Mouse (Mus musculus) heart, adult 2 months (tissue): ENCODE data around the gene Soat2. TPM values are rescaled to one million over a fixed set of nuclear protein-coding genes. Genes with fewer than 3 reads are reported as not detected.

Experiments used
- DNase-seq, 2 experiments: peaks; one replicate each; pipeline ENCODE4 v3.0.0; 2021
- H3K27ac ChIP-seq: fragments of 200-600 bp; 2 replicates; pipeline ENCODE4 v1.8.1; 2022
- H3K27me3 ChIP-seq: fragments of 200-500 bp; 2 replicates; pipeline ENCODE4 v1.6.1; 2012; ENCODE audit warnings: mild to moderate bottlenecking, low read length, inconsistent platforms, mixed read lengths; ENCODE audit not compliant: control insufficient read depth, insufficient read depth
- H3K36me3 ChIP-seq: fragments of 200-500 bp; 2 replicates; pipeline ENCODE4 v1.6.1; 2012; ENCODE audit warnings: low read length, inconsistent platforms; ENCODE audit not compliant: control insufficient read depth, insufficient read depth
- H3K4me1 ChIP-seq: fragments of 200-500 bp; 2 replicates; pipeline ENCODE4 v1.6.1; 2011; ENCODE audit warnings: low read length; ENCODE audit not compliant: control insufficient read depth, insufficient read depth
- H3K4me3 ChIP-seq: fragments of 200-600 bp; 2 replicates; pipeline ENCODE4 v1.8.1; 2022
- H3K79me2 ChIP-seq: fragments of 200-500 bp; replicated peaks from 2 replicates; pipeline ENCODE4 v1.6.1; 2012; ENCODE audit warnings: mild to moderate bottlenecking, inconsistent platforms, low read length, moderate library complexity, mixed read lengths; ENCODE audit not compliant: control insufficient read depth, insufficient read depth
- H3K9ac ChIP-seq: fragments of 200-500 bp; 2 replicates; pipeline ENCODE4 v1.6.1; 2012; ENCODE audit warnings: low read depth, mild to moderate bottlenecking, control low read depth, inconsistent platforms, low read length, mixed read lengths
- CTCF ChIP-seq: fragments of 200-600 bp; IDR thresholded peaks from 2 replicates; pipeline ENCODE4 v1.8.1; 2022; ENCODE audit warnings: antibody characterized with exemption, mild to moderate bottlenecking, moderate library complexity
- EP300 ChIP-seq: fragments of 200-500 bp; IDR thresholded peaks from 2 replicates; pipeline ENCODE4 v1.6.1; 2011; ENCODE audit warnings: low read depth, low read length, control low read depth; ENCODE audit not compliant: insufficient read depth
- POLR2A ChIP-seq: fragments of 200-500 bp; IDR thresholded peaks from 2 replicates; pipeline ENCODE4 v1.6.1; 2011; ENCODE audit warnings: mild to moderate bottlenecking, low read depth, low read length, control low read depth; ENCODE audit not compliant: insufficient read depth
- WGBS: fragments of 180-500 bp; shearing (Covaris S2); methylation state at CpG from one replicate; pipeline ENCODE4 v1.1.7; 2018; 5-methylcytosine and 5-hydroxymethylcytosine counted together
- intact Hi-C: fragments of 180-260 bp; cut with DNase I; formaldehyde crosslinking; loops from one replicate; pipeline ENCODE4 v1.15.1; 2025
- polyA plus RNA-seq: library from polyadenylated mRNA; depleted of rRNA; stranded (reverse); fragments of >200 nt; gene quantifications from 2 replicates; pipeline ENCODE4 v1.2.3, GENCODE M21; 2012
- total RNA-seq, 2 experiments: library from RNA; stranded (reverse); gene quantifications; 2 replicates each; pipeline ENCODE4 v1.2.3; 2021

Soat2 gene
- total and polyA plus RNA-seq, 3 experiments: 0.09 to 0.16 TPM; not detected in 1

DNA sequence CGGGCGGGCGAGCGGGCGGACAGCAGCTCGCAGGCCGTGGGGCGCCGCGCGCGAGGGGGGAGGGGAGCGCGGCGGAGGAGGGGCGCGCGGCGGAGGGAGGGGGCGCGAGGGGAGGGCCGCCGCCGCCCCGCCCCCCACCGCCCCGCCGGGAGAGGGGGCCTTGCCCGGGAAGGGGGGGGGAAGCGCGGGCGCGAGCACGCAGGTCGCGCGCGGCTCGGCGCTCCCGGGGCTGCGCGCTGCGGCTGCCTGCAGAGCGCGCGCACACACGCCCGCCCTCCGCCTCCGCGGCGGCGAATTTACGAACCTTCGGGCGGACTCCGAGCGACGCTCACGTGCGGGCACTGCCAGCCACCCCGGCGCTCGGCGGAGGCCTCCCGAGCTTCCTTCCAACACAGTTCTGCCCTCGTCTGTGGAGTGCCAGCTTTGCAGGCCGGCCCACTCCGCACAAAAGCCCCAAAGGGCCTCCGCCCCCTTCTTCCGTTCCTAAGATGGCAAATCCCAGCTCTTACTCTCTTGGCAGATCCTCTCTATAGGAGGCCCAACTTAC is 53.6 kb downstream of the Soat2 start:
- Histone ChIP-seq H3K27ac (peak overlapping the region; percentile 82), H3K79me2 (peaks cover 3% of the 10 kb centered on the region; the same call in 1 of the 2 replicates), H3K36me3 (peaks cover 21% of the 10 kb centered on the region), H3K27me3 (no peaks in the 10 kb centered on the region), H3K4me3 (peak overlapping the region; percentile 73), H3K4me1 (peaks cover 9% of the 10 kb centered on the region), H3K9ac (peak overlapping the region; percentile 99)
- DNase-seq: peak; percentile 85 to 86
- TF ChIP-seq CTCF (no peak), POLR2A (no peak), EP300 (no peak)
- WGBS: under 1% methylated on average over 29 of the region's 72 CpGs
- intact Hi-C loops: loop anchor here (2.0 kb wide), 2 partner anchors 25 to 43 kb away; no protein-coding TSS in a partner anchor

DNA sequence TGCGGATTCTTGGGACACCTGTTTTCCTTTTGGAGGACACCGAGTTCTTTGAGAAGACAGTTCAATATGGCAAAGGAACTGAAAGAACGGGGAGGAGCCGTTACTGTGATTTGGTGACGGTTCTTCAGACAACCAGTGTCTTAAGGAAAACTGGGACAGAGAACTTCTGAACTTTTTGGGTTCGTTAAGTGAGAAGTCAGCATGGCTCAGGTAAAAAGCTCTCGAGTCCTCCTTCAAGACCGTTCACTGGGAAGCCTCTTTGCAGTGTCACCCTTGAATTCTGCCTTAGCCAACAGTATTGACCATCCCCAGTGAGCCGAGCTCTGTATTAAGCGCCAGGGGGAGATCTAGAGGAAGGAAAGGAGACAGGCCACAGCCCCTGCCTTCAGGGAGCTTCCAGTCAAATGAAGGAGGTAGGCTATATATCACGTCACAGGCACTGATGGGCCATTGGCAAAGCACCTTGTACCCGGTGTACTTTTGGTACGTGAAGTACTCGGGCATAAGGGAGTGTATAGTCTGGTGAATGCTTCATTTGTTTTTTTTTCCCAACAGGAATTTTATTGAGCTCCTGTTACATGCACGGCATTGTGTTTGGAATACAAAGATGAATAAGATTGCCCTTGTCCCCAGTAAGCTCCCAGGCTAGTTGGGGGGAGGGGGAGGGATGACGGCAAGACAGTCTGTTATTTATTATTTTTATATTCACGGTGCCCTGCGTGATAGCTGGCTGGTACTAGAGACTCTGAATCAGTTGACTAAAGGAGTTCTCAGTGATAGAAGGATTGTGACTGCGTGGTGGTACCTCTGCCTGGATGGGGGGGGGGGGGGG is 54.6 kb downstream of the Soat2 start, which contains the start of gene Csad:
Gene Csad, minus strand, starts transcription at position 51 of the 832 bp plus-strand sequence.
- intact Hi-C loops: loop anchor here (2.0 kb wide), 2 partner anchors 26 to 42 kb away; no protein-coding TSS in a partner anchor
- H3K4me1 ChIP-seq: peaks cover 9% of the 10 kb centered on the region
- H3K9ac ChIP-seq: peak within 1 kb of the TSS; percentile 99
- peaks cover 3% of the 10 kb centered on the region; the same call in 1 of the 2 replicates for H3K79me2 ChIP-seq
- no peak for DNase-seq
- no peaks in the 10 kb centered on the region for H3K27me3 ChIP-seq
- peak within 1 kb of the TSS; percentile 82 for H3K27ac ChIP-seq
- WGBS: 50% methylated on average over 19 of the region's 19 CpGs
- H3K4me3 ChIP-seq: peak within 1 kb of the TSS; percentile 73
- TF ChIP-seq POLR2A (no peak), EP300 (no peak)
- H3K36me3 ChIP-seq: peaks cover 21% of the 10 kb centered on the region

DNA sequence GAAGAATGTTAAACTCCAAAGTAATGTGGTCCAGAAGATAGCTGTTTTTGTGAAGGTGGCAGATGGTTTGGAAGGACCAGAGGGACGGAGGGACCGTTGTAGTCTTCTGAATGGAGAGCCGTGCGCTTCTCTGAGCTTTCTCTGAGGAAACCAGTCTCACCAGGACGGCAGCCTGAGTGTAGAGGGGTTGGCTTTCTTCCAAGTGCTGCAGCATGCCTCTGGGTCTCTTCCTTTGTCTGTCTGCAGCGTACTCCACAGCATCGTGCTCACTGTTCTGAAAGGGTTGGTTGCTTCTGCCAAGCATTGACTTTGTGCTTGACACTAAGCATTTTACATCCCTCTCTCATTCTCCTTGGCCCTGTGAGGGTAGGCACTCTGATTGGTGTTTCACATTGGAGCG is 55.5 kb downstream of the Soat2 start:
- no peak overlapping the region for H3K9ac ChIP-seq
- intact Hi-C loops: loop anchor here (2.0 kb wide), 2 partner anchors 27 to 41 kb away; no protein-coding TSS in a partner anchor

DNA sequence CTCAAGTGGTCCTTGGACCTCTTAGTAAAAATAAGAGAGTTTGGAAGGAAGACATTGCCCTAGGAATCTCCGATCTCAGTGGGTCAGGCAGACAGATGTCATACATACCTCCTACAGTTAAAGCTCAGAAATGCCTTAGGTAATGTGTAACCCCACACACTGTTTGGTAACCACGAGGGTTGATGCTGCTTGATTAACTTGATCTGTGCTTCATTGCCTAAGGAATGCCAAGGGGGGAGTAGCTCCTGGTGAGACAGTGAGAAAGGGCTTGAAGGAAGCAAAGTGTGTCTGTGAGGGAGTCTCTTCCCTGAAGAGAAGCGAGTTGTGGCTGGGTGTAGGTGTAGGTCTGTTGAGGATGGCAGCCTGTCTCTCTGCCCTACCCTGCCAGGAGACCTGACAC is 57.0 kb downstream of the Soat2 start:
- intact Hi-C loops: no loop called here
- Histone ChIP-seq H3K4me3 (no peak overlapping the region), H3K9ac (no peak overlapping the region), H3K79me2 (peaks cover 3% of the 10 kb centered on the region; the same call in 1 of the 2 replicates), H3K27ac (no peak overlapping the region), H3K36me3 (peaks cover 20% of the 10 kb centered on the region), H3K27me3 (no peaks in the 10 kb centered on the region), H3K4me1 (peaks cover 9% of the 10 kb centered on the region)
- TF ChIP-seq CTCF: no peak
- no peak for DNase-seq
- WGBS: 76% methylated on average over 3 of the region's 3 CpGs

More for the DNA sequence above, 55.5 kb downstream of the Soat2 start:
- no peaks in the 10 kb centered on the region for H3K27me3 ChIP-seq
- no peak for DNase-seq
- peaks cover 21% of the 10 kb centered on the region for H3K36me3 ChIP-seq
- TF ChIP-seq CTCF (no peak), POLR2A (no peak), EP300 (no peak)
- H3K4me1 ChIP-seq: peaks cover 9% of the 10 kb centered on the region
- WGBS: 25% methylated on average over 8 of the region's 8 CpGs
- H3K79me2 ChIP-seq: peaks cover 3% of the 10 kb centered on the region; the same call in 1 of the 2 replicates
- H3K4me3 ChIP-seq: no peak overlapping the region
- H3K27ac ChIP-seq: no peak overlapping the region

DNA sequence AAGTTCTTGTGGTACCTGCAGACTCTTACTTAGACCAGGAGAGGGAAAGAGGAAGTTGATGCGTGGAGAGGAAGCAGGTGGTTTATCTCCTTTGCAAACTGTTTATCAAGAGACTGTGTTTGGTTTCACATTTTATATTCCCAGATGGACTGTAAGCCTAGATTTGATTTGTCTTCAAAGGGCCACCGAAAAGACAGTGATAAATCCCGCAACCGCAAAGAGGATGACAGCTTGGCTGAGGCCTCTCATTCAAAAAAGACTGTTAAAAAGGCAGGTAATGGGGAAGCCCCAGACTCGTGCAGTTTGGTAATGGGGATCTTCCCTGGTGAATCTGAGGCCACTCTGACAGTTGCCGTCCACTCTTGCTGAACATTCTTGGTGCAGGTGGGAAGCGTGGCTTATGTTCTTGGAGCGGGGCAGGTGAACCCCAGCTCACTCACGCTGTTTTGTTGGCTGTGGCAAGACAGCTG is 57.8 kb downstream of the Soat2 start:
- no peak overlapping the region for H3K9ac ChIP-seq

More for the DNA sequence above, 57.8 kb downstream of the Soat2 start:
- Histone ChIP-seq H3K4me3 (no peak overlapping the region), H3K27me3 (no peaks in the 10 kb centered on the region), H3K4me1 (peaks cover 9% of the 10 kb centered on the region), H3K27ac (no peak overlapping the region), H3K79me2 (peaks cover 3% of the 10 kb centered on the region; the same call in 1 of the 2 replicates), H3K36me3 (peaks cover 19% of the 10 kb centered on the region)
- TF ChIP-seq POLR2A (no peak), EP300 (no peak), CTCF (no peak)
- WGBS: 75% methylated on average over 9 of the region's 9 CpGs
- no peak for DNase-seq
- intact Hi-C loops: no loop called here
